Mouse (Mus musculus): ENCODE measurements at regions not wholly inside any gene's neighbourhood (a gene's known extent, or its start where the extent isn't known, plus 50 kb on each side); places are given as distances from the start of the nearest gene placed in this dataset.

GRCm38 (mm10) chr3:15156681-15157080 lies 175.4 kb downstream of the Gm9733 start:
- TF ChIP-seq CTCF (IDR thresholded peaks at IDR 0.05; ENCODE audit: insufficient read depth, low read length) (no peak), POLR2A (IDR thresholded peaks at IDR 0.05; ENCODE audit: borderline replicate concordance, extremely low read depth, low read depth, low read length) (no peak)

Measured in lung, adult 2 months (tissue).